Mouse (Mus musculus): ENCODE measurements around the gene Arsb. TPM values are rescaled to one million over a fixed set of nuclear protein-coding genes. Genes with fewer than 3 reads are reported as not detected.

Arsb gene
- polyA plus RNA-seq, 1 experiment = not detected

- WGBS = 98% methylated on average over 2 of the region's 2 CpGs
- H3K4me1 ChIP-seq (ENCODE audit: control insufficient read depth, insufficient read depth, low read length) = peaks cover 9% of the 10 kb centered on the region; the same call in 1 of the 2 replicates
- no peak for TF ChIP-seq POLR2A (IDR thresholded peaks at IDR 0.05; ENCODE audit: insufficient read depth, low read depth, low read length)
- TF ChIP-seq CTCF (IDR thresholded peaks at IDR 0.05; ENCODE audit: insufficient read depth, low read depth, low read length) = no peak
Observed at GRCm38 (mm10) chr13:93888196-93888595, 116.8 kb downstream of the Arsb start.

DNA sequence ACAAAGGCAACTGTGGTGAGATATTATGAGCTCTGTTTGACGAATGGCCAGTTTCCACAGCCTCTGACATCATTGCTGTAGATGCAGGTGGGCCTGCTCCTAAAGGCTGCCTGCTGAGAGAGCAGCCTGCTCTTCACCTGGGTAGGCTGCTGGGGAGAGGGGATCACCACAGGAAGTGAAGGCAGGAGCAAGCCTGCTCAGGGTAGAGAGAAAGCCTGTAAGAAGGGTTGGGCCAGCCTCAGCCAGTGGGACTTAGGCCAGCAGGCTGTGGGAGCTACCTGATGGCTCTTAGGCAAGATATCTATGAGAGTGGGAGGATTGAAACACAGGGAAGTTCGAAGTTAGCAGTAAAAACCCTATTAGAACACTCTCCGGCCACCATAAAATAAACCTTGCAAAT lies 117.5 kb downstream of the Arsb start:
- H3K4me3 ChIP-seq (ENCODE audit: insufficient read depth, low read depth, low read length) = no peak overlapping the region
- H3K4me1 ChIP-seq (ENCODE audit: control insufficient read depth, insufficient read depth, low read length) = peaks cover 7% of the 10 kb centered on the region; the same call in 1 of the 2 replicates
- H3K27ac ChIP-seq (ENCODE audit: insufficient read depth, low read depth, low read length) = no peak overlapping the region
- 86% methylated on average over 3 of the region's 3 CpGs for WGBS
- TF ChIP-seq CTCF (IDR thresholded peaks at IDR 0.05; ENCODE audit: insufficient read depth, low read depth, low read length) (no peak), POLR2A (IDR thresholded peaks at IDR 0.05; ENCODE audit: insufficient read depth, low read depth, low read length) (no peak)

More at GRCm38 (mm10) chr13:93888196-93888595, 116.8 kb downstream of the Arsb start:
- Histone ChIP-seq H3K27ac (ENCODE audit: insufficient read depth, low read depth, low read length) (no peak overlapping the region), H3K4me3 (ENCODE audit: insufficient read depth, low read depth, low read length) (no peak overlapping the region)

GRCm38 (mm10) chr13:93889991-93890390 lies 118.6 kb downstream of the Arsb start:
- H3K4me1 ChIP-seq (ENCODE audit: control insufficient read depth, insufficient read depth, low read length) = peaks cover 7% of the 10 kb centered on the region; the same call in 1 of the 2 replicates
- no peak overlapping the region for H3K4me3 ChIP-seq (ENCODE audit: insufficient read depth, low read depth, low read length)
- TF ChIP-seq CTCF (IDR thresholded peaks at IDR 0.05; ENCODE audit: insufficient read depth, low read depth, low read length) (no peak), POLR2A (IDR thresholded peaks at IDR 0.05; ENCODE audit: insufficient read depth, low read depth, low read length) (no peak)
- H3K27ac ChIP-seq (ENCODE audit: insufficient read depth, low read depth, low read length) = no peak overlapping the region
- 59% methylated on average over 3 of the region's 3 CpGs for WGBS

GRCm38 (mm10) chr13:93891276-93891675 lies 119.8 kb downstream of the Arsb start:
- Histone ChIP-seq H3K4me1 (ENCODE audit: control insufficient read depth, insufficient read depth, low read length) (peaks cover 7% of the 10 kb centered on the region; the same call in 1 of the 2 replicates), H3K27ac (ENCODE audit: insufficient read depth, low read depth, low read length) (no peak overlapping the region), H3K4me3 (ENCODE audit: insufficient read depth, low read depth, low read length) (no peak overlapping the region)
- 76% methylated on average over 6 of the region's 6 CpGs for WGBS
- no peak for TF ChIP-seq CTCF (IDR thresholded peaks at IDR 0.05; ENCODE audit: insufficient read depth, low read depth, low read length)
- no peak for TF ChIP-seq POLR2A (IDR thresholded peaks at IDR 0.05; ENCODE audit: insufficient read depth, low read depth, low read length)

GRCm38 (mm10) chr13:93892101-93892500 lies 120.7 kb downstream of the Arsb start:
- TF ChIP-seq CTCF (IDR thresholded peaks at IDR 0.05; ENCODE audit: insufficient read depth, low read depth, low read length) = no peak
- TF ChIP-seq POLR2A (IDR thresholded peaks at IDR 0.05; ENCODE audit: insufficient read depth, low read depth, low read length) = no peak
- WGBS = 75% methylated on average over 7 of the region's 7 CpGs
- Histone ChIP-seq H3K4me3 (ENCODE audit: insufficient read depth, low read depth, low read length) (no peak overlapping the region), H3K27ac (ENCODE audit: insufficient read depth, low read depth, low read length) (no peak overlapping the region), H3K4me1 (ENCODE audit: control insufficient read depth, insufficient read depth, low read length) (0 out of 2 replicates have a peak, but pooled peaks cover 5% of the 10 kb centered on the region)

GRCm38 (mm10) chr13:93894105-93894504 lies 122.7 kb downstream of the Arsb start:
- H3K4me1 ChIP-seq (ENCODE audit: control insufficient read depth, insufficient read depth, low read length) = 0 out of 2 replicates have a peak, but pooled peaks cover 2% of the 10 kb centered on the region
- no peak overlapping the region for H3K27ac ChIP-seq (ENCODE audit: insufficient read depth, low read depth, low read length)
- WGBS = 75% methylated on average over 2 of the region's 2 CpGs
- no peak overlapping the region for H3K4me3 ChIP-seq (ENCODE audit: insufficient read depth, low read depth, low read length)
- TF ChIP-seq POLR2A (IDR thresholded peaks at IDR 0.05; ENCODE audit: insufficient read depth, low read depth, low read length) = no peak
- no peak for TF ChIP-seq CTCF (IDR thresholded peaks at IDR 0.05; ENCODE audit: insufficient read depth, low read depth, low read length)

- no peak for TF ChIP-seq CTCF (IDR thresholded peaks at IDR 0.05; ENCODE audit: insufficient read depth, low read depth, low read length)
- no peak for TF ChIP-seq POLR2A (IDR thresholded peaks at IDR 0.05; ENCODE audit: insufficient read depth, low read depth, low read length)
- H3K4me3 ChIP-seq (ENCODE audit: insufficient read depth, low read depth, low read length) = no peak overlapping the region
- WGBS = 93% methylated on average over 2 of the region's 2 CpGs
- no peak overlapping the region for H3K27ac ChIP-seq (ENCODE audit: insufficient read depth, low read depth, low read length)
- peaks cover 5% of the 10 kb centered on the region; the same call in 1 of the 2 replicates for H3K4me1 ChIP-seq (ENCODE audit: control insufficient read depth, insufficient read depth, low read length)
Observed at GRCm38 (mm10) chr13:93895430-93895829, 124.0 kb downstream of the Arsb start.

DNA sequence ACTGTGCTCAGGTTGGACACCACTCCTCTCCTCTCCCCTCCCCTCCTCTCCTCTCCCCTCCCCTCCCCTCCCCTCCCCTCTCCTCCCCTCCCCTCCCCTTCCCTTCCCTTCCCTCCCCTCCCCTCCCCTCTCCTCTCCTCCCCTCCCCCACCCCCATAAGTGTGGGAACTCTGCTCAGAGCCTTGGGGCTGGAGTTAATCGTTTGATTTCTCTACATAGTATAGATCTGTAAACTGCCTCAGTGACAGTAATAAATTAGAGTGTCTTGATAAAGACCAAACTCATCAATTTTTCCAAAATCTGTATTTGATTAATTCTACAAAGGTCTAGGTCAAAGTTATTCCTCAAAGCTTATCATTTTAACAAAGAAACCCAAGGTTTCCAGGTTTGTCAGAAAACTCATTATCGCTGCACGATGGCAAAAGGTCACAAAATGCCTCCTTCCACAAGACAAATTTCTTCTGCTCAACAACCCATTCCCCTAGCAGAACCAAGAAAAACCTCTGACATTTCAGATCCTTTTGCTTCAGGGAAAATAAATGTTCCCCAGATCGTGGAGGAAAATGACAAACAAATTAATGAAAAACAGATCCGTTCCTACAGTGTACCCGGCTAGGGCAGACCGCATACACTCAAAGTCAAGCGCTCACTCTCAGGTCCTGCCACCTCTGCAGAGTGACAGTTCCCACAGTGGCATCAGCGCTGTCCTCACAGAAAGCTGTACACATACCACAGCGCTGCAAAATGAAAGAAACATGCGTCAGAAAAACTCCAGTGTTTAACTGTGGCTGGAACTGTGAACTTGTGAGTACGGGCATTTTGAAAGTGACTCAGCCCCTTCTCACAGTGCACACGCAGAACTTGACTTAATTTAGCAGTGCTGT lies 126.8 kb downstream of the Arsb start:
- peaks cover 6% of the 10 kb centered on the region; the same call in 1 of the 2 replicates for H3K4me1 ChIP-seq (ENCODE audit: control insufficient read depth, insufficient read depth, low read length)
- 51% methylated on average over 13 of the region's 13 CpGs for WGBS
- TF ChIP-seq POLR2A (IDR thresholded peaks at IDR 0.05; ENCODE audit: insufficient read depth, low read depth, low read length) (no peak), CTCF (IDR thresholded peaks at IDR 0.05; ENCODE audit: insufficient read depth, low read depth, low read length) (no peak)
- H3K4me3 ChIP-seq (ENCODE audit: insufficient read depth, low read depth, low read length) = no peak overlapping the region
- H3K27ac ChIP-seq (ENCODE audit: insufficient read depth, low read depth, low read length) = no peak overlapping the region
